Mouse (Mus musculus) CH12.LX (cell line): ENCODE results near the gene Tbx5.

ENCODE experiments used
- BHLHE40 ChIP-seq: IDR thresholded peaks from 2 replicates; pipeline ENCODE4 v1.6.1; 2011; ENCODE audit warnings: mild to moderate bottlenecking, low read depth, low read length, improper control_type of control experiment
- CHD2 ChIP-seq: IDR thresholded peaks from 2 replicates; pipeline ENCODE4 v1.6.1; 2011; ENCODE audit warnings: low read length, improper control_type of control experiment
- CTCF ChIP-seq, 2 experiments: IDR thresholded peaks in 1 of 2; conservative IDR thresholded peaks in 1 of 2; 2 replicates each; pipeline ENCODE4 v1.5.1; 2011 to 2012; ENCODE audit warnings: low read depth in 2 of 2, low read length in 2 of 2, improper control_type of control experiment in 1 of 2, inconsistent platforms in 1 of 2, mild to moderate bottlenecking in 1 of 2, moderate library complexity in 1 of 2
- ELF1 ChIP-seq: IDR thresholded peaks from 2 replicates; pipeline ENCODE4 v1.6.1; 2014; ENCODE audit warnings: low read depth, mild to moderate bottlenecking, inconsistent platforms, low read length, improper control_type of control experiment
- EP300 ChIP-seq: IDR thresholded peaks from 2 replicates; pipeline ENCODE4 v1.6.1; 2011; ENCODE audit warnings: low read length, improper control_type of control experiment
- HCFC1 ChIP-seq: IDR thresholded peaks from 2 replicates; pipeline ENCODE4 v1.6.1; 2012; ENCODE audit warnings: low read depth, mild to moderate bottlenecking, inconsistent platforms, low read length, improper control_type of control experiment
- MXI1 ChIP-seq: IDR thresholded peaks from 2 replicates; pipeline ENCODE4 v1.6.1; 2011; ENCODE audit warnings: mild to moderate bottlenecking, low read depth, low read length, improper control_type of control experiment
- POLR2A ChIP-seq: IDR thresholded peaks from 2 replicates; pipeline ENCODE4 v1.6.1; 2011; ENCODE audit warnings: low read depth, mild to moderate bottlenecking, improper control_type of control experiment, low read length
- RAD21 ChIP-seq: IDR thresholded peaks from 2 replicates; pipeline ENCODE4 v1.6.1; 2011; ENCODE audit warnings: low read depth, mild to moderate bottlenecking, low read length, improper control_type of control experiment, moderate library complexity
- SIN3A ChIP-seq: IDR thresholded peaks from 2 replicates; pipeline ENCODE4 v1.6.1; 2012; ENCODE audit warnings: low read length, improper control_type of control experiment, inconsistent platforms
- UBTF ChIP-seq: IDR thresholded peaks from 2 replicates; pipeline ENCODE4 v1.6.1; 2012; ENCODE audit warnings: low read depth, mild to moderate bottlenecking, inconsistent platforms, low read length, improper control_type of control experiment, moderate library complexity
- USF1 ChIP-seq: IDR thresholded peaks from 2 replicates; pipeline ENCODE4 v1.6.1; 2014; ENCODE audit warnings: low read depth, mild to moderate bottlenecking, inconsistent platforms, low read length, improper control_type of control experiment
- USF2 ChIP-seq: conservative IDR thresholded peaks from 2 replicates; pipeline ENCODE4 v1.6.1; 2011; ENCODE audit warnings: low read depth, low read length, improper control_type of control experiment
- ZMIZ1 ChIP-seq: IDR thresholded peaks from 2 replicates; pipeline ENCODE4 v1.6.1; 2012; ENCODE audit warnings: low read depth, mild to moderate bottlenecking, inconsistent platforms, low read length, improper control_type of control experiment

- TF ChIP-seq POLR2A, result no peak
- TF ChIP-seq CTCF (conservative IDR thresholded peaks at IDR 0.05 in 1 of 2, IDR thresholded peaks at IDR 0.05 in 1 of 2; ENCODE audit: low read depth in 2 of 2, low read length in 2 of 2), result no peak
- TF ChIP-seq MXI1, result no peak
- no peak for TF ChIP-seq SIN3A
- TF ChIP-seq BHLHE40, result no peak
- TF ChIP-seq HCFC1, result no peak
- TF ChIP-seq CHD2, result no peak
- TF ChIP-seq UBTF, result no peak
- TF ChIP-seq ELF1, result no peak
- no peak for TF ChIP-seq USF2
- TF ChIP-seq ZMIZ1, result no peak
- no peak for TF ChIP-seq USF1
- TF ChIP-seq RAD21, result no peak
- TF ChIP-seq EP300, result no peak
Measured at GRCm38 (mm10) chr5:119844366-119844765, 11.9 kb downstream of the Tbx5 start.
